Mouse (Mus musculus) midbrain, embryonic 11.5 days (tissue): Measurements from ENCODE around the gene Zfp628. TPM values are rescaled to one million over a fixed set of nuclear protein-coding genes. Genes with fewer than 3 reads are reported as not detected.
"Not testable (repeated sequence)": the region's sequence is repeated elsewhere in the genome, so short reads cannot be mapped to it uniquely, and the experiment has no call there.

Experiments used
- ATAC-seq: fragments of 200-750 bp; cut with Nextera tagmentation; 2 replicates; pipeline ENCODE4 v1.8.0; 2017; ENCODE audit warnings: moderate TSS enrichment, moderate library complexity; ENCODE audit not compliant: low FRiP score
- DNase-seq: peaks from one replicate; pipeline ENCODE4 v3.0.0; 2015; ENCODE audit warnings: low spot score; ENCODE audit errors: missing footprints
- H3K27ac ChIP-seq: fragments of 300-500 bp; sonication (generic); 2 replicates; pipeline ENCODE4 v1.5.1; 2014; ENCODE audit warnings: low read depth, low read length
- H3K27me3 ChIP-seq: fragments of 300-500 bp; sonication (generic); 2 replicates; pipeline ENCODE4 v1.6.1; 2014; ENCODE audit warnings: mild to moderate bottlenecking, low read length, moderate library complexity, mixed read lengths; ENCODE audit not compliant: control insufficient read depth, insufficient read depth
- H3K36me3 ChIP-seq: fragments of 300-500 bp; sonication (generic); 2 replicates; pipeline ENCODE4 v1.6.1; 2014; ENCODE audit warnings: mild to moderate bottlenecking, low read length, moderate library complexity, mixed read lengths; ENCODE audit not compliant: control insufficient read depth, insufficient read depth
- H3K4me1 ChIP-seq: fragments of 300-500 bp; sonication (generic); 2 replicates; pipeline ENCODE4 v1.6.1; 2014; ENCODE audit warnings: low read length; ENCODE audit not compliant: control insufficient read depth, insufficient read depth
- H3K4me2 ChIP-seq: fragments of 300-500 bp; sonication (generic); 2 replicates; pipeline ENCODE4 v1.6.1; 2014; ENCODE audit warnings: mild to moderate bottlenecking, moderate library complexity
- H3K4me3 ChIP-seq: fragments of 300-500 bp; sonication (generic); 2 replicates; pipeline ENCODE4 v1.5.1; 2014; ENCODE audit warnings: low read depth, low read length
- H3K9ac ChIP-seq: fragments of 300-500 bp; sonication (generic); 2 replicates; pipeline ENCODE4 v1.6.1; 2014; ENCODE audit warnings: low read length
- H3K9me3 ChIP-seq: fragments of 300-500 bp; sonication (generic); 2 replicates; pipeline ENCODE4 v1.6.1; 2016; ENCODE audit warnings: low read length; ENCODE audit not compliant: control insufficient read depth
- WGBS: fragments of 180-500 bp; shearing (Covaris S2); extraction: QIAGEN DNeasy Blood & Tissue Kit; methylation state at CpG from one replicate; pipeline ENCODE4 v1.1.7; 2014; 5-methylcytosine and 5-hydroxymethylcytosine counted together
- polyA plus RNA-seq: library from polyadenylated mRNA; unstranded; fragments of >200 nt; fragmentation: Nextera tagmentation; extraction: Ambion mirVana; gene quantifications from 2 replicates; pipeline ENCODE4 v1.2.1, GENCODE M21; 2014

Zfp628 gene
- 3.5 and 3.8 TPM in 2 replicates for polyA plus RNA-seq

DNA sequence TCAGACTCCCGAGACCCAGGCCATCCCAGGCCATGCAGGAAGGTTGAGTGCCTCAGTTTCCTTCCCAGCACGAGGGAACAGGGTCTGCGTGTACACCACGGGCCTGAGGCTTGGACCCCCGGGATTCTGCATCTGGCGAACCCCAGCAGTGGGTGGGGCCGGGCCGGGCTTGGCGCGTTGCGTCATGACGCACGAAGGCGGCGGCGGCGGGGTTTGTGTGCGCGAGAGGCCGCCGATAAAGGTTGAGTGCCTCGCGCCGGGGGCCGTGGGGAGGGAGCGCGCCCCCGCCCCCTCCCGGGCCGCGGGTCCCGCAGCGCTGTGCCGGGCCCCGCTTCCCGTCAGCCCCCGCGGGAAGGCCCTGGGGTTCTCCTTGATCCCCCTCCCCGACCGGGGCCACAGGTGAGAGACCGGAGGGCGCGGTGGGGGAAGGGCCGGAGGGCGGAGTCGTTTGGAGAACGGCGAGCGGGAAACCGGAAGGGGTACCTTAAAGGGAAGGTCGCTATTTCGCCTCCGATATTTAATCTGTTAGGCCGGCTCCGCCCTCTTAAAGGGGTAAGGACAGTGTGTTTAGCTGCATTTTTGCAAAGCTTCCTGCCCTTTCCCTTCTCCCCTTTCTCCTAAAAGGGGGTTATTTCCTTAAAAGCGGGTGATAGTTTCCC is at the start of gene Zfp628:
Zfp628 (plus strand) TSS at position 211 of the 659 bp plus-strand sequence.
- WGBS = under 1% methylated on average over 47 of the region's 56 CpGs

DNA sequence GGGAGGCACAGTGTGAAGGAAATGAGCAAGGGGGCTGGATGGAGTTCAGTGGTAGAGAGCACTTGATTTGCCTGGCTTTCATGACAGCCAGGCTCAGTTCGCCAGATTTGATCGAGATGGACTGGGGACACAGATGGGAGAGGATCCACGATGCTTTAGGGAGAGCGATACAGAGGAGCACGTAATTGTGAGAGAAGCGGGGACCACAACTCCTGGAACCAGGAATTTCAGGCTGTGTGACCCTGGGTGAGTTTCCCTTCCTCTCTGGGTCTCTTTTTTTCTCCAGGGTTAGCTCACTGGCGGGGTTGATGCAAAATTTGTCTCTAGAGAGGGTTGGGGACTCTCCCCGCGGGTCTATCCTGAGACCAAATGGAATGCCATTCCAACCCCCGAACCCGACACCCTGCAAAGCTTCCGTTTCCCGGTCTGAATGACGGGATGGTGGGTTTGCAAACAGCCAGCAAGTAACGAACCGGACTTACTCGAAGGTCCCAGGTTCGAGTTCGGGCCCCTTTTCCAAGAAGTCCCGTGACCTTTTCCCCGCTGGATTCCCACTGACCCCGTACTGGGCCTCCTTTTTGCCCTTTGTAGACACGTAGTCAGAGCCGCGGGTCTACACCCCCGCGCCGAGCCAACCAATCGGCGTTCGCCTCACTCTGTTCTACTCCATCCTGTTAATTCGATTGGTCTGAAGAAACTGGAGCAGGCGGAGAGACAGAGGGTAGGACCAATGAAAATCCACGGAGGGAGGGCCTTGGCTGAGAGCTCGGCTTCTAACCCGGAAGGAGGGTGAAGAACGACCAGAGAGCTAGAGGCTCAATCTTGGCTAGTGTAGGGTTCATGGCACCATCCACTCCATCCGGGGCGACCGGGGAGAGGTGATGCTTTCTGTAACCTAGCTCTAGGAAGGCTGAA is 49.2 kb upstream of the Zfp628 start:
- DNase-seq = peak; percentile 99
- H3K36me3 ChIP-seq = no peaks in the 10 kb centered on the region

More for the DNA sequence above, at the start of gene Zfp628:
- Histone ChIP-seq H3K4me2 (peak within 1 kb of the TSS; percentile 67), H3K9me3 (no peaks in the 10 kb centered on the region), H3K4me3 (peak within 1 kb of the TSS; percentile 79), H3K27ac (peak within 1 kb of the TSS; percentile 94), H3K9ac (peak within 1 kb of the TSS; percentile 96), H3K27me3 (no peaks in the 10 kb centered on the region; the same call in 1 of the 2 replicates), H3K36me3 (peaks cover 7% of the 10 kb centered on the region), H3K4me1 (peaks cover 14% of the 10 kb centered on the region)
- DNase-seq (peak; percentile 99), ATAC-seq (peak; percentile 94)

GRCm38 (mm10) chr7:4866631-4867180 is 48.3 kb upstream of the Zfp628 start:
- H3K27me3 ChIP-seq = no peaks in the 10 kb centered on the region
- H3K4me1 ChIP-seq = peaks cover 4% of the 10 kb centered on the region; the same call in 1 of the 2 replicates
- H3K4me3 ChIP-seq = peak overlapping the region; percentile 56
- peak overlapping the region; percentile 57 for H3K4me2 ChIP-seq
- no peaks in the 10 kb centered on the region for H3K36me3 ChIP-seq
- WGBS = 34% methylated on average over 10 of the region's 10 CpGs
- DNase-seq = no peak
- H3K9me3 ChIP-seq = no peaks in the 10 kb centered on the region
- H3K27ac ChIP-seq = no peak overlapping the region
- ATAC-seq = no peak
- peak overlapping the region; percentile 75 for H3K9ac ChIP-seq

More for the DNA sequence above, 49.2 kb upstream of the Zfp628 start:
- Histone ChIP-seq H3K4me2 (peak overlapping the region; percentile 57), H3K4me1 (peaks cover 4% of the 10 kb centered on the region; the same call in 1 of the 2 replicates), H3K9me3 (no peaks in the 10 kb centered on the region), H3K27me3 (no peaks in the 10 kb centered on the region), H3K4me3 (peak overlapping the region; percentile 56), H3K9ac (peak overlapping the region; percentile 75), H3K27ac (no peak overlapping the region)
- peak; percentile 100 for ATAC-seq
- WGBS = 5% methylated on average over 40 of the region's 40 CpGs

- DNase-seq (no peak), ATAC-seq (no peak)
- peaks cover 4% of the 10 kb centered on the region; the same call in 1 of the 2 replicates for H3K4me1 ChIP-seq
- H3K36me3 ChIP-seq = no peaks in the 10 kb centered on the region
- WGBS = 58% methylated on average over 6 of the region's 6 CpGs
- H3K9me3 ChIP-seq = no peaks in the 10 kb centered on the region
- no peak within 1 kb of the TSS for H3K9ac ChIP-seq
- H3K27ac ChIP-seq = no peak within 1 kb of the TSS
- no peak within 1 kb of the TSS for H3K4me2 ChIP-seq
- no peaks in the 10 kb centered on the region for H3K27me3 ChIP-seq
- H3K4me3 ChIP-seq = no peak within 1 kb of the TSS
Observed at GRCm38 (mm10) chr7:4870133-4870532, 44.9 kb upstream of the Zfp628 start, which contains the start of gene Isoc2b. Gene Isoc2b, minus strand, starts transcription at chr7:4870258.

DNA sequence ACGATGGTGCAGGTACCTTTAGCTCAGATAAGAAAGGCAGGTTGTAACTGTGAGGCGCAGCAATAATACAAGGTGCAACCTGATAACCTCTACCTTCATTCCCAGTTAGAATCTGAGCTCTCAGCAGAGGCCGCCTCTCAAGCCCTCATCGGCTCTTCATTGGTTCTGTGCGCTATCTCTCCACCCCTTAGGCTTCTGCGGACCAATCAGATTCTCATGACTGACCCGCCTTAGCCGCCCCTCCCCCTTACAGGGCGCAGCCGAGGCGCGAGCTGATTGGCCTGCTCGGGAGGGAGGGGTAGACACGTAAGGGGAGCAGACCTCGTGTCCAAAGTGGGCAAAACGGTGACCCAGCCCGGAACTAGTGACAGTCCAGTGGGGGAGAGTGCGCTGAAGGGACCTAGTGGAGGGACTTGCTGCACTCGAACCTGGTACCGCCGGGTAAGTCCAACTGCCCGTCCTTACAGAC is 38.2 kb upstream of the Zfp628 start, which contains the start of gene Isoc2a:
Isoc2a (plus strand) TSS at position 401 of the 469 bp plus-strand sequence.
- Histone ChIP-seq H3K4me1 (peaks cover 4% of the 10 kb centered on the region), H3K9ac (peak within 1 kb of the TSS; percentile 63), H3K27ac (no peak within 1 kb of the TSS), H3K4me3 (peak within 1 kb of the TSS; percentile 41), H3K9me3 (no peaks in the 10 kb centered on the region), H3K36me3 (no peaks in the 10 kb centered on the region), H3K27me3 (no peaks in the 10 kb centered on the region), H3K4me2 (peak within 1 kb of the TSS; percentile 89)
- WGBS = under 1% methylated on average over 22 of the region's 22 CpGs
- DNase-seq (peak; percentile 97), ATAC-seq (peak; percentile 100)

DNA sequence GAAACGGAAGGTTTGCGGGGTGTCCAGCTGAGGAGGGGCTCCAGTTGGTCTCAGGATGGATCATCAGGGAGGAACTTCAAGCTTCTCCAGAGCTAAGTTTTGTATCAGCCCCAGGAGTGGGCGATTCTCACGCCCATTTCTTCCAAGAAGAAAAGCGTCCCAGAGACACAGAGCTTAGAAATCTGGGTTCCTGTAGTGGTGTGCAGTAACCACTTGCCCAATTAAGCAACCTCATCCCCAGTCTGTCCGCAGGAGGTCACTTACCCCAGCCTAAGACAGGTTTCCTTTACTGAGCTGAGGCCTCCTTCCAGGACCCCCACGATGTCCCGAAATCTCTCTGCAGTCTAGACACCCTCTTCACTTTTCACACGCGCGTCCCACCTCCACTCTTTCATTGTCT is 37.8 kb upstream of the Zfp628 start:
- WGBS = 8% methylated on average over 11 of the region's 11 CpGs
- peak overlapping the region; percentile 63 for H3K9ac ChIP-seq
- no peak overlapping the region for H3K27ac ChIP-seq
- no peaks in the 10 kb centered on the region for H3K36me3 ChIP-seq
- no peaks in the 10 kb centered on the region for H3K9me3 ChIP-seq
- peak; percentile 31 for ATAC-seq
- DNase-seq = no peak
- peak overlapping the region; percentile 89 for H3K4me2 ChIP-seq
- H3K4me1 ChIP-seq = peaks cover 4% of the 10 kb centered on the region
- no peaks in the 10 kb centered on the region for H3K27me3 ChIP-seq
- peak overlapping the region; percentile 41 for H3K4me3 ChIP-seq

- H3K4me1 ChIP-seq = peaks cover 4% of the 10 kb centered on the region
- no peak overlapping the region for H3K4me3 ChIP-seq
- H3K36me3 ChIP-seq = no peaks in the 10 kb centered on the region
- no peak overlapping the region for H3K27ac ChIP-seq
- H3K4me2 ChIP-seq = no peak overlapping the region
- H3K9me3 ChIP-seq = no peaks in the 10 kb centered on the region
- no peak overlapping the region for H3K9ac ChIP-seq
- no peak for ATAC-seq
- H3K27me3 ChIP-seq = no peaks in the 10 kb centered on the region
- DNase-seq = no peak
Observed at GRCm38 (mm10) chr7:4878186-4878585, 36.8 kb upstream of the Zfp628 start.

GRCm38 (mm10) chr7:4879036-4879435 is 36.0 kb upstream of the Zfp628 start:
- not testable (repeated sequence) for DNase-seq, H3K4me1 ChIP-seq, H3K27ac ChIP-seq, H3K27me3 ChIP-seq, ATAC-seq, H3K36me3 ChIP-seq, H3K4me3 ChIP-seq, H3K9me3 ChIP-seq, H3K9ac ChIP-seq, H3K4me2 ChIP-seq
- 80% methylated on average over 1 of the region's 1 CpGs for WGBS
